In the genomic region with DNA sequence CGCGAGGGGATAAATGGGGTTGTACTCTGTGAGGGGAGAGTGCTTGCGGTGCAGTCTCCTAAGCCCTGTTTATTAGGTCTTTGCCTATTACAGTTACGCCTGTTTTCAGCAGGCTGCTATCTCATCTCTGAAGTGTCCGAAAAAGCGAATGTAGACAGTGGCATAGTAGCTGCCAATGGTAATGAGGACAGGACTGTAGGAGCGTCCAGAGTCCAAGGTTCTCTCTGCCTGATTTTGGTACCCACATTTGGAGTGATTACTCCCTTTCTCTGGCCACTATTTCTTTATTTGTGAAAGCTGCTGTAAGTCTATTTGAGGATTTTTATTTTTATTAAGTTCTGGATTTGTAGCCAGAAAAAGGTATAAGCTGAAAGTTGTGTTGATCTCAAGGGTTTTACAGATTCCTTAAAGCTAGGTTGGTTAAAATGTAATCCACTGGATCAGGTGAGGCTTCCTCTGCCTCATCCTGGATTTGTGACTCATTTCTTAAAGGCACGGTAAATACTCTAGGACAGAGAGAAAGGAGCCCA, we compare ENCODE assay signal across 8 mouse cellular contexts. TPM values are rescaled to one million over a fixed set of nuclear protein-coding genes. Genes with fewer than 3 reads are reported as not detected.
DNase-seq lines count a peak whose midpoint lies in the region; ATAC-seq and TF ChIP-seq lines count a peak whose summit lies in the region.

Gene Psmd5 (minus strand): TSS at position 153 of the 530 bp plus-strand sequence.

- no peak for TF ChIP-seq POLR2A in bone marrow macrophage, adult 2 months (IDR thresholded peaks at IDR 0.05; ENCODE audit: borderline replicate concordance, low read depth, low read length)
- TF ChIP-seq POLR2A in heart, adult 2 months (IDR thresholded peaks at IDR 0.05; ENCODE audit: insufficient read depth, low read depth, low read length): no peak
- no peak for TF ChIP-seq POLR2A in kidney, adult 2 months (IDR thresholded peaks at IDR 0.05; ENCODE audit: low read depth, low read length)

- no peak for TF ChIP-seq CTCF in gastrocnemius, adult 2 months (IDR thresholded peaks at IDR 0.05)
- no peak for TF ChIP-seq CTCF in bone marrow macrophage, adult 2 months (IDR thresholded peaks at IDR 0.05; ENCODE audit: low read depth, low read length)
- no peak for TF ChIP-seq CTCF in heart, adult 2 months (IDR thresholded peaks at IDR 0.05)
- no peak for TF ChIP-seq CTCF in kidney, adult 2 months (conservative IDR thresholded peaks at IDR 0.05; ENCODE audit: insufficient read depth, insufficient read length, low read depth, low read length)
- TF ChIP-seq CTCF in liver, embryonic 14.5 days (IDR thresholded peaks at IDR 0.05; ENCODE audit: low read depth): no peak
- no peak for TF ChIP-seq CTCF in stomach, postnatal 0 days (IDR thresholded peaks at IDR 0.05; ENCODE audit: low read depth)

- H3K9me3 ChIP-seq in liver, embryonic 14.5 days (ENCODE audit: control insufficient read depth, low read length): no peaks in the 10 kb centered on the region
- H3K9me3 ChIP-seq in stomach, postnatal 0 days (ENCODE audit: control insufficient read depth, low read length): no peaks in the 10 kb centered on the region

- peaks cover 4% of the 10 kb centered on the region; the same call in 1 of the 2 replicates for H3K36me3 ChIP-seq in heart, adult 2 months (ENCODE audit: control insufficient read depth, insufficient read depth, low read length)
- H3K36me3 ChIP-seq in kidney, adult 2 months (ENCODE audit: control insufficient read depth, insufficient read depth, low read length): no peaks in the 10 kb centered on the region
- no peaks in the 10 kb centered on the region for H3K36me3 ChIP-seq in liver, embryonic 14.5 days (replicated peaks; ENCODE audit: control insufficient read depth, insufficient read depth, low read depth)
- no peaks in the 10 kb centered on the region for H3K36me3 ChIP-seq in stomach, postnatal 0 days (ENCODE audit: control insufficient read depth, insufficient read depth, low read length)

- ATAC-seq in liver, embryonic 14.5 days (ENCODE audit: insufficient read depth): no peak
- no peak for ATAC-seq in stomach, postnatal 0 days (ENCODE audit: low FRiP score, low TSS enrichment)

- no peak for DNase-seq in gastrocnemius, adult 2 months
- DNase-seq in gastrocnemius, postnatal 25 days: no peak
- DNase-seq in heart, adult 2 months: no peak
- peak; percentile 78 for DNase-seq in kidney, adult 2 months
- DNase-seq in liver, embryonic 14.5 days (ENCODE audit: low read depth in 3 of 3, low spot score in 3 of 3): no peak
- no peak for DNase-seq in stomach, postnatal 0 days (ENCODE audit: low spot score)
- DNase-seq in thymus, postnatal 4 days: no peak

- intact Hi-C loops in gastrocnemius, adult 2 months (cut with DNase I): no loop called here
- intact Hi-C loops in heart, adult 2 months (cut with DNase I): loop anchor here (5.0 kb wide), 2 partner anchors 68 to 97 kb away; no protein-coding TSS in a partner anchor

- peaks cover 6% of the 10 kb centered on the region for H3K4me1 ChIP-seq in bone marrow macrophage, adult 2 months (ENCODE audit: control insufficient read depth, insufficient read depth, low read length)
- H3K4me1 ChIP-seq in heart, adult 2 months (ENCODE audit: control insufficient read depth, insufficient read depth, low read length): peaks cover 2% of the 10 kb centered on the region
- H3K4me1 ChIP-seq in kidney, adult 2 months (ENCODE audit: control insufficient read depth, insufficient read depth, low read length): peaks cover 11% of the 10 kb centered on the region
- peaks cover 6 to 8% of the 10 kb centered on the region in 2 experiments for H3K4me1 ChIP-seq in liver, embryonic 14.5 days (replicated peaks; ENCODE audit: control insufficient read depth in 2 of 2, insufficient read depth in 2 of 2, low read length in 1 of 2)
- H3K4me1 ChIP-seq in stomach, postnatal 0 days (replicated peaks; ENCODE audit: control insufficient read depth, insufficient read depth): no peaks in the 10 kb centered on the region

- H3K27ac ChIP-seq in gastrocnemius, adult 2 months: peak within 1 kb of the TSS; percentile 51; the same call in 1 of the 2 replicates
- no peak within 1 kb of the TSS for H3K27ac ChIP-seq in bone marrow macrophage, adult 2 months (ENCODE audit: insufficient read depth, low read depth, low read length)
- H3K27ac ChIP-seq in heart, adult 2 months: no peak within 1 kb of the TSS; the same call in 1 of the 2 replicates
- peak within 1 kb of the TSS; percentile 86 for H3K27ac ChIP-seq in kidney, adult 2 months (ENCODE audit: insufficient read depth, low read depth, low read length)
- H3K27ac ChIP-seq in liver, embryonic 14.5 days: no peak within 1 kb of the TSS
- H3K27ac ChIP-seq in stomach, postnatal 0 days (replicated peaks): no peak within 1 kb of the TSS

- no peaks in the 10 kb centered on the region for H3K79me2 ChIP-seq in heart, adult 2 months (replicated peaks; ENCODE audit: control insufficient read depth, insufficient read depth, low read length)

- TF ChIP-seq EP300 in heart, adult 2 months (IDR thresholded peaks at IDR 0.05; ENCODE audit: insufficient read depth, low read depth, low read length): no peak
- no peak for TF ChIP-seq EP300 in liver, embryonic 14.5 days (IDR thresholded peaks at IDR 0.05; ENCODE audit: low read depth)
- TF ChIP-seq EP300 in stomach, postnatal 0 days (optimal IDR thresholded peaks at IDR 0.05): no peak

- 0 out of 2 replicates have a peak, but pooled peaks cover 2% of the 10 kb centered on the region for H3K27me3 ChIP-seq in heart, adult 2 months (ENCODE audit: control insufficient read depth, insufficient read depth, low read length)
- H3K27me3 ChIP-seq in kidney, adult 2 months (replicated peaks; ENCODE audit: control insufficient read depth, insufficient read depth, low read length): no peaks in the 10 kb centered on the region
- peaks cover 14% of the 10 kb centered on the region for H3K27me3 ChIP-seq in liver, embryonic 14.5 days (ENCODE audit: control insufficient read depth, insufficient read depth, low read length)
- H3K27me3 ChIP-seq in stomach, postnatal 0 days (ENCODE audit: control insufficient read depth, insufficient read depth, low read length): no peaks in the 10 kb centered on the region

- WGBS in heart, adult 2 months: 17% methylated on average over 8 of the region's 8 CpGs
- WGBS in kidney, adult 2 months: 14% methylated on average over 8 of the region's 8 CpGs
- 24% methylated on average over 8 of the region's 8 CpGs for WGBS in liver, embryonic 14.5 days (ENCODE audit: insufficient replicate concordance)
- WGBS in stomach, postnatal 0 days: 14% methylated on average over 8 of the region's 8 CpGs

- peak within 1 kb of the TSS; percentile 60 for H3K4me3 ChIP-seq in gastrocnemius, adult 2 months
- H3K4me3 ChIP-seq in bone marrow macrophage, adult 2 months (ENCODE audit: insufficient read depth, low read length): no peak within 1 kb of the TSS
- H3K4me3 ChIP-seq in heart, adult 2 months: peak within 1 kb of the TSS; percentile 32; the same call in 1 of the 2 replicates
- H3K4me3 ChIP-seq in kidney, adult 2 months (ENCODE audit: insufficient read depth, low read depth, low read length): peak within 1 kb of the TSS; percentile 80
- H3K4me3 ChIP-seq in liver, embryonic 14.5 days (ENCODE audit: insufficient read depth in 1 of 2, low read depth in 2 of 2, low read length in 2 of 2): peak within 1 kb of the TSS; percentile 17 to 47
- H3K4me3 ChIP-seq in stomach, postnatal 0 days (ENCODE audit: low read depth, low read length): peak within 1 kb of the TSS; percentile 18

- H3K9ac ChIP-seq in heart, adult 2 months (ENCODE audit: low read depth, low read length): peak within 1 kb of the TSS; percentile 52
- peak within 1 kb of the TSS; percentile 35 for H3K9ac ChIP-seq in liver, embryonic 14.5 days (replicated peaks)
- peak within 1 kb of the TSS; percentile 45; the same call in 1 of the 2 replicates for H3K9ac ChIP-seq in stomach, postnatal 0 days (ENCODE audit: low read length)

- H3K4me2 ChIP-seq in liver, embryonic 14.5 days (ENCODE audit: low read depth): peak within 1 kb of the TSS; percentile 33
- H3K4me2 ChIP-seq in stomach, postnatal 0 days (replicated peaks; ENCODE audit: low read depth): peak within 1 kb of the TSS; percentile 37

RNA-seq across cellular contexts. Expression of gene Psmd5, which starts in this region (rescaled TPM):
- total RNA-seq in gastrocnemius, adult 2 months (2021): 10 to 100 TPM; 12.6 to 14.7 TPM
- 10 to 100 TPM in 1 of 2 experiments, 1 to 10 TPM in 1; 8.2 to 13.3 TPM for total RNA-seq in gastrocnemius, postnatal 25 days (2021)
- polyA plus RNA-seq in bone marrow macrophage, adult 2 months (2012; ENCODE audit: insufficient read depth, insufficient read length, missing spikeins): 34.5 and 37.8 TPM in 2 replicates
- 10 to 100 TPM; 11.3 to 12.9 TPM for total RNA-seq in heart, adult 2 months (2021)
- 8.1 and 13.8 TPM in 2 replicates for polyA plus RNA-seq in heart, adult 2 months (2012; rRNA removed)
- polyA plus RNA-seq in kidney, adult 2 months (2012; rRNA removed): 29.7 and 31.7 TPM in 2 replicates
- 23.2 and 36.5 TPM in 2 replicates for polyA plus RNA-seq in liver, embryonic 14.5 days (2012; rRNA removed)
- polyA plus RNA-seq in liver, embryonic 14.5 days (2014; fragmentation: Nextera tagmentation; extraction: Ambion mirVana): 84.1 and 96.0 TPM in 2 replicates
- 55.5 and 55.9 TPM in 2 replicates for polyA plus RNA-seq in stomach, postnatal 0 days (2015; fragmentation: Nextera tagmentation; extraction: Ambion mirVana)

Comparison
In these comparisons a context has a peak if more than half of its experiments do, and no peak if none do; other contexts are left out.
1. H3K27ac ChIP-seq: peak in gastrocnemius, adult 2 months (single experiment) and kidney, adult 2 months (single experiment); none in bone marrow macrophage, adult 2 months (single experiment), heart, adult 2 months (single experiment), liver, embryonic 14.5 days (single experiment) and stomach, postnatal 0 days (single experiment).
2. Peak in every context shown above with its lines, with median percentiles within 50 percentile points of each other: H3K9ac ChIP-seq.